Mouse (Mus musculus) heart, postnatal 0 days (tissue): ENCODE results near the gene Slc39a13.

Source experiments
- CTCF ChIP-seq: IDR thresholded peaks from 2 replicates; pipeline ENCODE4 v1.5.1; 2016; ENCODE audit warnings: antibody characterized with exemption, control low read depth, low read depth
- EP300 ChIP-seq: IDR thresholded peaks from 2 replicates; pipeline ENCODE4 v1.6.1; 2016; ENCODE audit warnings: antibody characterized with exemption, low read depth

GRCm38 (mm10) chr2:91079026-91079384 lies 8.8 kb upstream of the Slc39a13 start:
- TF ChIP-seq CTCF (no peak), EP300 (no peak)
